Mouse (Mus musculus): ENCODE measurements around the gene Itga3. TPM values are rescaled to one million over a fixed set of nuclear protein-coding genes. Genes with fewer than 3 reads are reported as not detected.

Itga3 gene
- polyA plus RNA-seq, 1 experiment = 0.01 TPM

DNA sequence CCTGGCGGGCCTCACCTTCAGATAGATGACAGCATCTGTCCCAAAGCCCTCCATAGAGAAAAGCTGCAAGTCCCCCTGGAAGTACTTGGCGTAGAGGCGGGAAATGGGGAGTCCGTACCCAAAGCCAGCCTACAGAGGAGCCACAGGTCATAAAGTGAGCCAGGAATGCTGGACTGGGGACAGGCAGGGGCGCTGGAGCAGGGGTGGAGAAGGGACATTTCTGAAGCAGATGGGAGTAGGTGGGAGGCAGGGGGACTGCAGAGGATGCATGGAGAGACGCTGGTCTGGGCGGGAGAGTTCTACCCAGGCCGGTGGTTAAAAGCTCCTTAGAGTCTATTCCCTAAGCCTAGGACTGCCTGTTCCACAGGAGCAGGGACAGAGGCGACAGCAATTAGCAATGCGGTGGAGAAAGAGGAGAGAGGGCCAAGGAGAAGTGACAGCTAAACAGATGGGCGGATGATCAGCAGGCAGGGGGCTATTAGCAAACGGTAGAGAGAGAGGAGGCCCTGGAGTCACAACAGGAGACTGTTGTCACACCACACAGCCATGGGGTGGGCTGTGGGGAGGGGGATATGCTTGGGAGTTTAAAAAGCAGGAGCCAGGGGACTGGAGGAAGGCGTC lies 48.6 kb downstream of the Itga3 start:
- Histone ChIP-seq H3K27me3 (ENCODE audit: control insufficient read depth) (no peaks in the 10 kb centered on the region), H3K4me1 (ENCODE audit: control insufficient read depth) (peaks cover 32% of the 10 kb centered on the region), H3K9me3 (ENCODE audit: control insufficient read depth, low read length) (no peaks in the 10 kb centered on the region), H3K36me3 (ENCODE audit: control insufficient read depth) (peaks cover 63% of the 10 kb centered on the region), H3K4me3 (replicated peaks) (no peak overlapping the region)
- TF ChIP-seq GATA1 (IDR thresholded peaks at IDR 0.05; ENCODE audit: low read length) = no peak

DNA sequence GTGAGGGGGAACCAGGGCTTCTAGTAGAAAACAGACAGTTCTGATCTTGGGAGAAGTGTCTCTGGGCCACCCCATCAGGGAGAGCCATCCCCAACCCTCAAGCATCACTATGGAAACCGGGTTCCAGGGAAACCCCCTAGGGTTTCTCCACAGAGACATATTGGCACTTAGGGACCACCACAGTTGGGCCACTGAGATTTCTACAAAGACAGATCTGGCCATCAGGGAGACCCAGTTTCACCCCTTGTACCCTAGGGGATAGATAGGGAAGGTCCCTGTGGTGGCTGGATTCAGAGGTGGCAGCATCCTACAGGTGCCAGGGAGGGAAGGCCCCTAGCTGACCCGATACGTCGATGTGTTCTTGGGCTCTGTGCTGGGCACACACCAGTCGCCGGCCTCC lies 49.8 kb downstream of the Itga3 start:
- H3K27me3 ChIP-seq (ENCODE audit: control insufficient read depth) = no peaks in the 10 kb centered on the region; the same call in 1 of the 2 replicates
- no peak for TF ChIP-seq TAL1 (IDR thresholded peaks at IDR 0.05; ENCODE audit: low read length)
- H3K4me3 ChIP-seq (replicated peaks) = no peak overlapping the region
- peaks cover 72% of the 10 kb centered on the region for H3K36me3 ChIP-seq (ENCODE audit: control insufficient read depth)
- no peaks in the 10 kb centered on the region for H3K9me3 ChIP-seq (ENCODE audit: control insufficient read depth, low read length)
- peaks cover 37% of the 10 kb centered on the region for H3K4me1 ChIP-seq (ENCODE audit: control insufficient read depth)

DNA sequence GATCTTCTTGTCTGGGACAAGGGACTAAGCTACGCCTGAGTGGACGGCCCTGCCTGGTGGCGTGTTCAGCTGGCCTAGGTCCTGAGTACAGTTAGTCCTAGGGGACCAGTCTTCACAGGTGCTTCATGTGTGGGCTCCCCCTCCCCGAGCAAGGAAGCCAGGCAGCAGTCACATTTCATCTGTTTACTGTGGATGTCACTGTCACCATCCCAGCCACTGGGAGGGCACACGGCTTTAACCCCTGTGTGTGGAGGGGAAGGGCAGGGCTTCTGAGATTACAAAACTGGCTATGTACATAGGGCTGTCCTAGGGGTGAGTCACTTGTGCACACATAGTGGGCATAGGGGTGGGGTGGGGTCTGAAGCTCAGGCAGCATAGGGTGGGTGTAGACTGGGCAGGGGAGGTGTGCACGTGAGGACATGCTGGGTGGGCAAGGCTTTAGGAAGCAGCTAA lies 50.5 kb downstream of the Itga3 start:
- H3K36me3 ChIP-seq (ENCODE audit: control insufficient read depth) = peaks cover 76% of the 10 kb centered on the region

DNA sequence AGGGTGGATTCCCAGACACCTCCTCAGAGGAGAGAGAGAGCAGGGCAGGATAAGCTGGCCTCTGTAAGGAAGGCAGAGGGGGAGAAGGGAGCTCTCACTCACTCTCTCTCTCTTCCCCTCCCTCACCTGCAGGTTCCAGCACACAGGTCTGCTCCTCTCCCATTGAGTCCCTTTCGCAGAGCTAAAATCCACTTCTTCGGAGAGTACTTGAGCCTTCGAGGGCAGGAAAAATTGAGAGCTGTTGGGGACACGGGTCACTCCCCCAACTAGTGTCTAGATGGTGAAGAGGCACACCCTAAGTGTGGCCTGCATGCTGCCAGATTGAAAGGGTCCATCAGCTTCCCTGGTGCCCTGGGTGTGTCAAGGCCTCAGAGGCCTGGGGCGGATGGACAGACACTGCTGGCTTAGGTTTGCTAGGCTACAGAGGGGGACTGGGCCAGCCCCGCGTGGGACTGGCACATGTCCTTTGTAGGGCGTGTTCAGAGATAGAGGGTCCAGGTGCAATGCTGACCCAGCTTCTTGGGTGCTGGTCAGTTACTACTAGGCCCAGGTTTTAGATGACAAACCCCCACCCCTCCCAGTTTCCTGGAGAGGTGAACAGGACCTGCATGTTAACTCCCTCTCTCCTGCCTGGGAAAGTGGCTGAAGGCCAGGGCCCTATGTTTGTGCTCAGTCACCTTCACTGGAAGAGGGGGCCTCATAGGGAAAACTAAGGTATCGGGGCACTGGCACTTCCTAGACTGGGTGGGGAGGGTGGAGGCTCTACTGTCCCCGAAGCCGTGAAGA lies 51.2 kb downstream of the Itga3 start:
- Histone ChIP-seq H3K27me3 (ENCODE audit: control insufficient read depth) (no peaks in the 10 kb centered on the region; the same call in 1 of the 2 replicates), H3K4me1 (ENCODE audit: control insufficient read depth) (peaks cover 47% of the 10 kb centered on the region), H3K9me3 (ENCODE audit: control insufficient read depth, low read length) (no peaks in the 10 kb centered on the region), H3K36me3 (ENCODE audit: control insufficient read depth) (peaks cover 83% of the 10 kb centered on the region), H3K4me3 (replicated peaks) (no peak overlapping the region)
- no peak for TF ChIP-seq TAL1 (IDR thresholded peaks at IDR 0.05; ENCODE audit: low read length)

More for the DNA sequence above, 50.5 kb downstream of the Itga3 start:
- TF ChIP-seq GATA1 (IDR thresholded peaks at IDR 0.05; ENCODE audit: low read length) (no peak), TAL1 (IDR thresholded peaks at IDR 0.05; ENCODE audit: low read length) (no peak)
- H3K4me3 ChIP-seq (replicated peaks) = no peak overlapping the region
- H3K9me3 ChIP-seq (ENCODE audit: control insufficient read depth, low read length) = no peaks in the 10 kb centered on the region
- H3K27me3 ChIP-seq (ENCODE audit: control insufficient read depth) = no peaks in the 10 kb centered on the region; the same call in 1 of the 2 replicates
- H3K4me1 ChIP-seq (ENCODE audit: control insufficient read depth) = peaks cover 44% of the 10 kb centered on the region

DNA sequence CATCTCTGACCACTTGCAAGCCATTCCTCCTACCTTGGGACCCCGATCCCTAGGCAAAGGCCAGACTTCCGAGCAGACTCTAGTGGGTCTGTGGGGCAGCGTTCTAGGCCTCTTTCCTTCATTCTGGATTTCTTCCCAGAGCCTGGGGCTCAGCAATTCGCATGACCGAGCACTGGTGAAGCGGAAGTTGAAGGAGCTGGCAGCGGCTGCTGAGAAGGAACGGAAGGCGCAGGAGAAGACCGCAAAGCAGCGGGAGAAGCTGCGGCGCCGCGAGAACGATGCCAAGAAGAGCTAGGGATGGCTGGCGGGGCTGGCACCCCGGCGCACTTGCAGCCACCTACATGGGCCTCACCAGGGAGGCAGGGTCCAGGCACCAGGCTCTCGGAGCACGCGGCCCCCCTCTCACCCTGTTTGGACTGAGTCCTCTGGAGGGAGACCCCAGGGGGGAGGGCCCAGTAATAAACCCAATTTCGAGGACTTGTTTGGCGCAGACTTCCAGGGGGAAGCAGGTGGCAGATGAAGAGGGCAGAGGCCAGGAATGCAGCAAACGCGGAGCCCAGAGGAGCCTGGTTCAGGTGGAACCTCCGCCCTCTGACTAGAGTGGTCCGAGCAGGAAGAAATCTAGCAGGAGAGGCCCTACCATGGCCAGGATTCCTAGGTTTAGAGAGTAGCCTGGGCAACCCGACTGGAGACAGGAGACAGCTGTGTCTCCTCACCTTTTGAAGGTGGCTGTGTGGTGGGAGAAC lies 52.0 kb downstream of the Itga3 start:
- H3K4me1 ChIP-seq (ENCODE audit: control insufficient read depth) = peaks cover 55% of the 10 kb centered on the region
- H3K27me3 ChIP-seq (ENCODE audit: control insufficient read depth) = peaks cover 6% of the 10 kb centered on the region; the same call in 1 of the 2 replicates
- H3K4me3 ChIP-seq (replicated peaks) = no peak overlapping the region
- TF ChIP-seq TAL1 (IDR thresholded peaks at IDR 0.05; ENCODE audit: low read length) (no peak), GATA1 (IDR thresholded peaks at IDR 0.05; ENCODE audit: low read length) (no peak)
- H3K36me3 ChIP-seq (ENCODE audit: control insufficient read depth) = peaks cover 87% of the 10 kb centered on the region
- no peaks in the 10 kb centered on the region for H3K9me3 ChIP-seq (ENCODE audit: control insufficient read depth, low read length)

DNA sequence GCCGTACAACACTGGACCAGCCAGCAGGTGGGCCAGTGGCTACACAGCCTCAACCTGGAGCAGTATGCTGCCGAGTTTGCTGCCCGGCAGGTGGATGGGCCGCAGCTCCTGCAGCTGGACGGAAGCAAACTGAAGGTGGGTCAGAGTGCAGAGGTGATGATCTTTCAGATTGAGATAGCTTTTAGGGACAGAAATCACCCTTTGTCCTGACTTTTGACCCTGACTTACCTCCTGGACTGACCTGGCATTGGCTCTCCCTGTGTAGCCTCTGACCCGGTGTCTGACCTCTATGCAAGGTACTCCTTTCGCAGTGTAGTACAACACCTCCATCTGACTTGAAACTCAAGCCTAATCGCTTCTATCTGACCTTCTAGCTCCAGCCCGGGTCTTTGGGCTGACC lies 53.1 kb downstream of the Itga3 start:
- Histone ChIP-seq H3K4me3 (replicated peaks) (no peak overlapping the region), H3K27me3 (ENCODE audit: control insufficient read depth) (peaks cover 11% of the 10 kb centered on the region; the same call in 1 of the 2 replicates), H3K9me3 (ENCODE audit: control insufficient read depth, low read length) (no peaks in the 10 kb centered on the region), H3K36me3 (ENCODE audit: control insufficient read depth) (peaks cover 89% of the 10 kb centered on the region), H3K4me1 (ENCODE audit: control insufficient read depth) (peaks cover 66% of the 10 kb centered on the region)
- TF ChIP-seq GATA1 (IDR thresholded peaks at IDR 0.05; ENCODE audit: low read length) (no peak), TAL1 (IDR thresholded peaks at IDR 0.05; ENCODE audit: low read length) (no peak)

DNA sequence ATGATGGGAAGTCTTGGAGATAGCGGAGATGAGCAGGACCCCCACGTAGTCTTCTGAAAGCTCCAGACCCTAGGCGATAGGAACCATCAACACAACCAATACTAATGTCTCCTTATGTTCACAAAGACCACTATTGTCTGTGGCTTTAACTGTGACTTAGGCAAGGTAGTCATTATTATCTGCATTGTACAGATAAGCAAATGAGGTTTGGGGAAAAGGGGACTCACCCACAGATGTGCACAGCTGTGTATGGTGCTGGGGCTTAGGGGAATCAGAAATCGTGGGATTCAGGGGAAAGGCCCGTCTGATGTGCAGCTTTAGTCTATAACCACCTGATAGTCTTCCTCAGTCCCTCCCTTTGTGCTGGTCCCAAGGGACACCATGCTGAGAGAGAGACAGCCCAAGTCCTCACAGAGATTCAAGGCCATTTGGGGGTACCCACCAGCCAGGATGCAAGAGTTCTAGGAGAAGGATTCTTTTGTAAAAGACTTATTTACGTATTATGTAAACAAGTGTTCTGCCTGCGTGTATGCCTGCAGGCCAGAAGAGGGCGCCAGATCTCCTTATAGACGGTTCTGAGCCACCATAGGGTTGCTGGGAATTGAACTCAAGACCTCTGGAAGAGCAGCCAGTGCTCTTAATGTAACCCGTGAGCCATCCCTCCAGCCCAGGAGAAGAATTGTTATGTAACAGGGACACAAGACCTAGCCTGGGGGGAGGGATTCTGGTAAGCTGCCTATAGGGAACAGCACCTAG lies 54.2 kb downstream of the Itga3 start:
- TF ChIP-seq GATA1 (IDR thresholded peaks at IDR 0.05; ENCODE audit: low read length) (no peak), TAL1 (IDR thresholded peaks at IDR 0.05; ENCODE audit: low read length) (no peak)
- Histone ChIP-seq H3K9me3 (ENCODE audit: control insufficient read depth, low read length) (no peaks in the 10 kb centered on the region), H3K27me3 (ENCODE audit: control insufficient read depth) (peaks cover 11% of the 10 kb centered on the region; the same call in 1 of the 2 replicates), H3K4me1 (ENCODE audit: control insufficient read depth) (peaks cover 76% of the 10 kb centered on the region), H3K4me3 (replicated peaks) (no peak overlapping the region), H3K36me3 (ENCODE audit: control insufficient read depth) (peaks cover 98% of the 10 kb centered on the region)

DNA sequence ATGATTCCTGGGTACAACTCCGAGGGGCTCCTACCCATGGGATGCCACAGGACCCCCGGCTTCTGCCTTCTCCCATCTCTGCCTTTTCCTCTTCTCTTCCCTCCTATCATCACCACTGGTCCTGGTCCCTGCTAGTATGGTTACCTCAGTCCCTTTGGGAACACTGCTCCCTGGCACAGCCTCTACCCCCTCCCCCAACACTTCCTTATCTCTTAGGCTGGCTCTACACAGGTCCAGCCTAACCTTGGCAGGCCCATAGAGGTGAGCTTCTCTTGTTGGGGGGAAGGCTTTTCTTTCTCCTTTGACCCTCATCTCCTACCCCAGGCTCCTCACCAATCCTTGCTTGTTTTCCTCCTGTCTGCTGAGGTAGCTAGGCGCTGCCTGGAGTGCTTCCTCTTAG lies 61.1 kb downstream of the Itga3 start:
- Histone ChIP-seq H3K4me1 (ENCODE audit: control insufficient read depth) (peaks cover 89% of the 10 kb centered on the region), H3K9me3 (ENCODE audit: control insufficient read depth, low read length) (no peaks in the 10 kb centered on the region), H3K36me3 (ENCODE audit: control insufficient read depth) (peaks cover 90% of the 10 kb centered on the region), H3K27me3 (ENCODE audit: control insufficient read depth) (peaks cover 11% of the 10 kb centered on the region; the same call in 1 of the 2 replicates), H3K4me3 (replicated peaks) (peak overlapping the region; percentile 31)
- TF ChIP-seq TAL1 (IDR thresholded peaks at IDR 0.05; ENCODE audit: low read length) = no peak
- TF ChIP-seq GATA1 (IDR thresholded peaks at IDR 0.05; ENCODE audit: low read length) = no peak
